ENCODE assay signal across 28 mouse cellular contexts in the genomic region with DNA sequence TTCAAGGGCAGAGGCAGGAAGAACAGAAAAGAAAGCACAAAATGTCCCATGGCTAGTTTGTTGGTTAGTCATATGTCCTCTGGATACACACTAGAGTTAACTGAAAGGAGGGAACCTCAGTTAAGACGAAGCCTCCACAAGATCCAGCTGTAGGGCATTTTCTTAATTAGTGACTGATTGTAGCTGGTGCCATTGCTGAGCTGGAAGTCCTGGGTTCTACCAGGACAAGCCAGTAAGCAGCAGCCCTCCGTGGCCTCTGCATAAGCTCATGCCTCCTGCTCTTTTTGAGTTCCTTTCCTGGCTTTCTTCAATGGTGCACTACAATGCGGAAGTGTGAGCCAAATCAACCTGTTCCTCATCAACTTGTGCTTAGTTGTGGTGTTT. TPM values are rescaled to one million over a fixed set of nuclear protein-coding genes. Genes with fewer than 3 reads are reported as not detected.
"Had no signal": no experiment of that assay in that cellular context is flagged by ENCODE, and none has a peak within 500 bp of the region (broad histone marks: within the 10 kb centered on the region; RNA-seq: fewer than 3 reads in every experiment).

No protein-coding gene starts in this region.

- ATAC-seq: hindbrain, postnatal 0 days; inflammation-experienced regulatory T-cells, adult 6 months; intestine, postnatal 0 days; midbrain, embryonic 15.5 days had no signal

- DNase-seq: left cerebral cortex, postnatal 4 days; liver, embryonic 13.5 days; lung, adult 2 months; lung, postnatal 14 days; lung, postnatal 4 days; right cerebral cortex, adult 18-20 months; right cerebral cortex, postnatal 25 days; spleen, adult 18-20 months; thymus, postnatal 25 days had no signal

- H3K36me3 ChIP-seq: limb, embryonic 12.5 days; limb, embryonic 15.5 days; liver, embryonic 13.5 days; midbrain, embryonic 12.5 days; midbrain, embryonic 15.5 days; neural tube, embryonic 12.5 days; neural tube, embryonic 15.5 days; stomach, embryonic 15.5 days had no signal

- H3K27me3 ChIP-seq: limb, embryonic 12.5 days; limb, embryonic 15.5 days; liver, embryonic 13.5 days; midbrain, embryonic 12.5 days; midbrain, embryonic 15.5 days; neural tube, embryonic 12.5 days; neural tube, embryonic 15.5 days; stomach, embryonic 15.5 days had no signal

- H3K4me2 ChIP-seq: limb, embryonic 12.5 days; limb, embryonic 15.5 days; liver, embryonic 13.5 days; midbrain, embryonic 12.5 days; midbrain, embryonic 15.5 days; neural tube, embryonic 12.5 days; neural tube, embryonic 15.5 days; stomach, embryonic 15.5 days had no signal

- H3K9ac ChIP-seq: limb, embryonic 12.5 days; limb, embryonic 15.5 days; liver, embryonic 13.5 days; midbrain, embryonic 12.5 days; midbrain, embryonic 15.5 days; neural tube, embryonic 12.5 days; neural tube, embryonic 15.5 days; stomach, embryonic 15.5 days had no signal

- H3K4me1 ChIP-seq: limb, embryonic 12.5 days; limb, embryonic 15.5 days; liver, embryonic 13.5 days; midbrain, embryonic 12.5 days; midbrain, embryonic 15.5 days; neural tube, embryonic 12.5 days; neural tube, embryonic 15.5 days; stomach, embryonic 15.5 days had no signal

- H3K27ac ChIP-seq: hindbrain, postnatal 0 days; limb, embryonic 12.5 days; limb, embryonic 15.5 days; liver, embryonic 13.5 days; midbrain, embryonic 12.5 days; midbrain, embryonic 15.5 days; neural tube, embryonic 12.5 days; neural tube, embryonic 15.5 days; stomach, embryonic 15.5 days had no signal

- H3K4me3 ChIP-seq: limb, embryonic 12.5 days; limb, embryonic 15.5 days; liver, embryonic 13.5 days; midbrain, embryonic 12.5 days; midbrain, embryonic 15.5 days; neural tube, embryonic 12.5 days; neural tube, embryonic 15.5 days; stomach, embryonic 15.5 days had no signal

- H3K9me3 ChIP-seq: limb, embryonic 12.5 days; limb, embryonic 15.5 days; liver, embryonic 13.5 days; midbrain, embryonic 12.5 days; midbrain, embryonic 15.5 days; neural tube, embryonic 12.5 days; neural tube, embryonic 15.5 days; stomach, embryonic 15.5 days had no signal

RNA-seq across cellular contexts. Expression of a gene that starts 6.3 kb away (rescaled TPM):
- total RNA-seq: layer of hippocampus, adult 18-20 months; layer of hippocampus, postnatal 14 days; left cerebral cortex, adult 8-10 months; left cerebral cortex, postnatal 14 days; left cerebral cortex, postnatal 4 days; megakaryocyte progenitor cell, adult 5-6 weeks; megakaryocyte-erythroid progenitor cell, adult 5-6 weeks had no signal
- polyA plus RNA-seq: inflammation-experienced regulatory T-cells, adult 6 months; intestine, postnatal 0 days; limb, embryonic 12.5 days; limb, embryonic 15.5 days; liver, embryonic 13.5 days; liver, embryonic 16.5 days; lung, adult 2 months; lung, embryonic 16.5 days; midbrain, embryonic 12.5 days; midbrain, embryonic 15.5 days; neural tube, embryonic 12.5 days; neural tube, embryonic 15.5 days; stomach, embryonic 15.5 days; thymus, postnatal 0 days had no signal

RNA-seq across cellular contexts. Expression of a gene that starts 37.2 kb away (rescaled TPM):
- total RNA-seq: hindbrain, postnatal 0 days; layer of hippocampus, adult 18-20 months; layer of hippocampus, postnatal 14 days; left cerebral cortex, postnatal 14 days; left cerebral cortex, postnatal 4 days; megakaryocyte progenitor cell, adult 5-6 weeks; megakaryocyte-erythroid progenitor cell, adult 5-6 weeks had no signal
- polyA plus RNA-seq: inflammation-experienced regulatory T-cells, adult 6 months; intestine, postnatal 0 days; limb, embryonic 12.5 days; limb, embryonic 15.5 days; liver, embryonic 13.5 days; liver, embryonic 16.5 days; lung, adult 2 months; lung, embryonic 16.5 days; midbrain, embryonic 12.5 days; midbrain, embryonic 15.5 days; stomach, embryonic 15.5 days; thymus, postnatal 0 days had no signal

RNA-seq across cellular contexts. Expression of a gene that starts 41.2 kb away (rescaled TPM):
- total RNA-seq: left cerebral cortex, postnatal 4 days; megakaryocyte progenitor cell, adult 5-6 weeks; megakaryocyte-erythroid progenitor cell, adult 5-6 weeks had no signal
- polyA plus RNA-seq: inflammation-experienced regulatory T-cells, adult 6 months; intestine, postnatal 0 days; limb, embryonic 12.5 days; limb, embryonic 15.5 days; liver, embryonic 13.5 days; lung, embryonic 16.5 days; midbrain, embryonic 12.5 days; midbrain, embryonic 15.5 days; neural tube, embryonic 12.5 days; thymus, postnatal 0 days had no signal

RNA-seq across cellular contexts. Expression of a gene that starts 46.4 kb away (rescaled TPM):
- total RNA-seq: hindbrain, postnatal 0 days; layer of hippocampus, adult 18-20 months; layer of hippocampus, postnatal 14 days; left cerebral cortex, adult 8-10 months; left cerebral cortex, postnatal 14 days; left cerebral cortex, postnatal 4 days; megakaryocyte progenitor cell, adult 5-6 weeks; megakaryocyte-erythroid progenitor cell, adult 5-6 weeks had no signal
- polyA plus RNA-seq: hindbrain, postnatal 0 days; inflammation-experienced regulatory T-cells, adult 6 months; intestine, postnatal 0 days; limb, embryonic 12.5 days; limb, embryonic 15.5 days; midbrain, embryonic 12.5 days; midbrain, embryonic 15.5 days; neural tube, embryonic 12.5 days; neural tube, embryonic 15.5 days; thymus, postnatal 0 days had no signal
